Mouse (Mus musculus) A20 (cell line): ENCODE data around the gene Tnfrsf11a.
A peak's percentile ranks its signal among the peaks of the same experiment; 100 is the strongest.
"Not testable (repeated sequence)": the region's sequence is repeated elsewhere in the genome, so short reads cannot be mapped to it uniquely, and the experiment has no call there.

Experiments
- DNase-seq: peaks from one replicate; pipeline ENCODE4 v3.0.0-alpha.2; 2011; ENCODE audit warnings: low read depth, low spot score

Tnfrsf11a gene

DNA sequence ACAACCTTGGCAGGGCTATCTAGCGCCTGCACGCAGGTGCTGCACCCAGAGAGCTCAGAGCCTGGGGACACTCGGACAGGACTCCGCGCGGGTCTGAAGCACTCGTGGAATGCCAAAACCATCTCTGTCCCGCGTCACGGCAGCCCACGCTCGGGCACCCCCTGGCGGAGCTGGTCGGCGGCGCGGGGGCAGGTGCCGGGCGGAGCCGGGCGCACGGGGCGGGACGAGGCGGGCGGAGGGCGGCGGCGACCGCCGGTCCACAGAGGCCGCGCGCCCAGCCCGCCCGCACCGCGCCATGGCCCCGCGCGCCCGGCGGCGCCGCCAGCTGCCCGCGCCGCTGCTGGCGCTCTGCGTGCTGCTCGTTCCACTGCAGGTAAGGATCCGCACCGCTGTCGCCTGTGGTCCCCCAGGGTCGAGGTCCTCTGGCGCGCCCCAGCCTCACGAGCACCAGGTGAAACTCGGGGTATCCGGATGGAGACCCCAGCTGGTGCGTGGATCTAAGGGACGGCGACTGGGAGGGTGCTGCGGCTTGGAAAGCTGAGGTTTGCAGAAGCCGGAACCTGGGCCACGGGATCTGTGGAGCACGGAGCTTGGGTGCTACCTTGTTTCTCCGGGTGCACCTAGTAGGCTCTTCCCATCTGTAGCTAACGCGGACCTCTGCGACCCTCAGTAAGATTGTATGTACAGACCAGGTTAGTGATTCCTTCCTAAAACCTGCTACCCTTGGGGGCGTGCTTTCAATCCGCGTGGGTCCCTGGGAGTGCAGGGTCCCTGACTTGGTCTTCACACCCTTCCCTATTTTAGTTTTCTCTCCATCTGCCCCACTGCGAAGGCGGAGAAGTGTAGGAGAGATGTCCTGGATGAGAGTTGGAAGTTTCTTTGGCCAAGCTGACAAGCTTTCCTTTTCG, at the start of gene Tnfrsf11a:
Tnfrsf11a (plus strand) TSS at position 262 of the 908 bp plus-strand sequence.
- no peak for DNase-seq

DNA sequence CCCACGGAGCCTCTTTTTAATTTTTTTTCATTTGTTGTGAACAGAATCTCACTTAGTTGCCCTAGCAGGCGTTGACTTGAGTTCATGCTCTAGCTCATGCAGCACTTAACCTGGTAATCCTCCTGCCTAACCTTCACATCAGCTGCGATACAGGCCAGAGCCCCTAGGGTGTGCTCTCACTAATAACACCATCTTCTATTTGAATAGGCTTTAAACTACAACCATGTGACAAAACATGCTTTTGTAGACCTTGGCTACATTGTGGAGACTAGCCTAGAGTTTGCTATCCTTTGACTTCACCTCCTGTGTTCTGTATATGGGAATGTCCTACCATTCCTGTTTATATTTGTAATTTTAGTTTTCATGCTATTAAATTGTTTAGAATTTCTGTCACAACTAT, 45.2 kb upstream of the Tnfrsf11a start:
- DNase-seq = peak; percentile 30

DNA sequence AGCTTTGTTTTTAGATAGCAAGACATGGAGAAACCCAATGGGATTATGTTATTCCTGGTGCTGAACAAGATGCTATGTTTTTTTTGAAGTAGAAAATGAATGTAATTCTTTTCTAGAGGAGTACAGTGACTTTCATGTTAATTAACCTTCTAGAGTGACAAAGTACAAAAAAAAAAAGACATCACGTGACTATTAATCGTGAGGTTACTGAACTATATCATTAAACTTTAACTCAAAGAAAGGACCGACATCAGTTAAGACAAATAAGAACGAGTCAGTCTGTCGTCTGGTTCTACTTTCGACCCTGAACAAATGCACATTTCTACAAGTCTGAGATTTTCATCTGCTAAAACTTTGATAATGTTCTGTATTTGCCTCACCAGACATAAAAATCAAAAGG, 42.2 kb upstream of the Tnfrsf11a start:
- DNase-seq = no peak

DNA sequence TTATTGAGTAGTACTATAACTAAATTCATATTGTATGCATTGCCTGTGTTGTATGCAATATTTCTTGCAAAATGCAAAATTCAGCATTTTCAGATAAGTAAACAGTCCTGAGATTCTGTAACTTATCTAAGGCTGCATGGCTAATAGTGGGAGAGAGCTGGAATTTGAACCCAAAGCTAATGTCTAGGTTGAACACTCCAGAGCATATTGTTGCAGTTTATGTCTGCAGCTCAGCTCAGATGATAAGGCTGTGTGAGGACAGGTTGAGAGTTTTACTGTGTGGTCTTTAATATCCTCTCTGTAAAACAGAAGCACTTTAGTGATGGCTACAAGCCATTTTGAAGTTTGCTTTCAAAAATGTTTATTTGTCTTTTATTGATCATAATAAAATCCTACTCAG, 41.0 kb upstream of the Tnfrsf11a start:
- DNase-seq = no peak

DNA sequence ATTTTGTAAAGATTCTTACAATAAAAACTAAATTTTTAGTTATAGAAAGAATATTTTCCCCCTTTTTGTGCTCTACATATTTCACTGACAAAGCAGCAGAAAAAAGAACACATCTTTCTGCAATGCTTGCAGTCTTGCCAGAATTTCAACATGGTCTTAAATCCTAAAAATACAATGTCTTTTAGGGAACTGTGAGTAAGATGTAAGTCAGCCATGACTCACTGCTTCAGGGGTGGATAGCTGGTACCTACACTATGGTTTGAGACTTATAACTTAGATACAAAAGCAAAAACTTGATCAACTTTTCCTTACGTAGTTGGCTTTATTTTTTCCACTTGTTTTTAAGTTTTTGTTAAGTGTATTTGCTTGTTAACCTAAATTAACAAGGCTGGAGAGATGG, 38.0 kb upstream of the Tnfrsf11a start:
- no peak for DNase-seq

DNA sequence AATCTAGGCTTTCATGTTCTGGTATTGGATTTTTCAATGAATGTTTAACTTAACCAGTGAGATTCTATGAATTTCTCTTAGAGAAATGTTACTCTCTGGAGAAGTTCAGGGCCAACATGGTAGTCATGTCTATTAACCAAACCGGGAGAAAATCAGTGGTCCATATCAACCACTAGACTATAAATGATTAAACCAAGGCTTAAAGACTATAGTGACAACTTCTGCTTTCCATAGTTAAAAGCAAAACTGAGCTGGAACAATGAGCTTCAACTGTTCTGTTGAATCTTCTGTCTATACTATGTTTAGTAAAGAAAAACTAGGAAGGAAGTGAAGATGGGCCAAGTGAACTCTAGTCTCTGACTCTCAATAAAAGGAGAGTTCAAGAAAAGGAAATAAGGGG, 34.1 kb upstream of the Tnfrsf11a start:
- DNase-seq = no peak

DNA sequence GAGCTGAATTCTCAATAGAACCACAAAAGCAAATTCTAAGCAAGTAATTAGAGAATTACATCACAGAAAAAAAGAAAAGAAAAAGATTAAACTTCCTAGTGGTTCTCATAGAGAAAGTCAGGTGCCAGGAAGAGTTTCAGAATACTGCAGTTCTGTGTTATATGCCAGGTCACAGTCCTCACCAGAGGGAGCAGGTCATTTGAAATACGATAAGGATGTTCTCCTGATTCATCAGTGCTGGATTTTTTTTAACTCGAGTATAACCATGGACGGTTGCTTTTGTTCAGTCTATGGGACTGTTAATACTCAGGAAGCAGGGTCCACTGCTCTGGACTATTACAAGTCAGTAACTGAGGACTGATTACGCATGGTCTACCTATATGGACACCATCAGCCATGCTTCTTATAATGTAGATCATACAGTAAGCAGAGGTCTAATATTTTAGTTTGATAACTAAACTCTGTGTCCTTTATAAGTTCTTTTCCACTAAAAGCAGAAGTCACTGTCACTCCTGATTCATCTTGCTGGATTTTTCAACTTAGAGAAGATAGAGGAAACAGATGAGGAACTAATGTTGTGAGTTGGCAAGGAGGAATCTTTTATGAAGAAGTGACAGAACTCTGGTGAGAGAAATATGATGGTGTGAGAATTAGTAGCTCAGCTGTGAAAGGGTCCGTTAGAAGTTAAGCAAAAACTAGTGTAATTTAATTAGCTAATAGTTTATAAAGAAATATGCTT, 33.5 kb upstream of the Tnfrsf11a start:
- DNase-seq = no peak

DNA sequence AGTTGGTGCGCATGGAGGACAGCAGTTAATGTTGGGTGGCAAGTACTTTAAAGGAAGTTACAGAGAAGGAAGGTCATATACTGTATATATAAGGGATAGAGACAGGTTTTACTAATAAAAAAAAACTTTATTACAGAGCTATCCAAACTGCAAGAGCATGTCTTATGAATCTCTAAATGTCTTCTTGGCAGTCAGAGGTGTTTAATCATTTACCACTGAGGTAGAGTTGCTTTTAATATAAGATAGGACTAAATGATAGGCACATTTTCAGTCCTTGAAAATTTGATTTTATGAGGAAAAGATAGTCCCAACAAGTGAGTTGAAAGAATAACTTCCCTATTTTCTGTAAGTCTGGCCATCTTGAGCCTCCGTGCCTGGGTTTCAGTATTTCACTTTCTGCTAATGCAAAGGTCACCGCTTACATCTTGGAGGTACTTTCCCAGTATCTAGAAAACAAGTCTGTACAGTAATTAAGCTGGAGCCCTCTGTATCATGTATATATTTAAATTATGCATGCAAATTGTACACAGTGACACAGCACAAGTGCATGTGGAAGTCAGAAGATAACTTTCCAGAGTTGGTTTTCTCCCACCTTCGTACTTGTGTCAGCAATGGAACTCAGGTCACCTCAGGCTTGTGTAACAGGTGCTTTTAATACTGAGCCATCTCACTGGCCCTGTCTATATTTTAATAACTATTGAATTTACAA, 32.3 kb upstream of the Tnfrsf11a start:
- DNase-seq = no peak

DNA sequence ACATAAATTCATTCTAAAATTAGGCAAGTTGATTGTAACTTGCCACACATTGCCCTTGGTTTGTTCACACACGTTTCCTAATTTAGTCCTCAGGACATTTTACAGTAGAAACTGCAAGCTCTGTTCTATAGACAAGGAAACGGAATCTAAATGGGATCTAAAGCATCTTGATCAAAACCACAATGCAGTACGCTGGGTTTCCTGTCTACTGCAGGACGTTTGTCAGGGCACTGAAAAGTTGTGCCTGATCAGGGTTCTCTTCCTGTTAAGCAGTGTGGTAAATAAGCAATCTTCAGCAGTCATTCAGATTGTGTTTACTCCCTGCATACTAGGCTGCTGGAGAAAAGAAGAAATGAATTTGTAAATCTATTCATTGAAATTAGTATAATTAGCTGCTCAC, 28.3 kb upstream of the Tnfrsf11a start:
- no peak for DNase-seq

DNA sequence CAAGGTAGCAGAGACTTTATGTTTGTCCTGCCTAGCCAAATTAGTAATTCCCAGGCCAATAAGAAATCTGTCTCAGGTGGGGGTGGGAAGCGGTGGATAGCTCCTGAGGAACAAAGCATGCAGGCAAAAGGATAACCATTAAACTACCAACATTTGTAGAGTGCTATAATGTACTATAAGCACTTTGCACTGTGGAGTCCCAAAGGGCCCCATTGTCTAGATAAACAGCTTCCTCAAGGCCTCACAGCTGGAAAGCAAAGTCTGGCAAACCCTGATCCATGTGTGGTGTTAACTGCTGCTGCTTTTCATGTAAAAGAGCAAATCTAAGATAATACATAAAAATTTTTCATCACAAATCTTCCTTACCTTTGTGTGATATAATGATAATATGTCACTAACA, 27.6 kb upstream of the Tnfrsf11a start:
- no peak for DNase-seq

DNA sequence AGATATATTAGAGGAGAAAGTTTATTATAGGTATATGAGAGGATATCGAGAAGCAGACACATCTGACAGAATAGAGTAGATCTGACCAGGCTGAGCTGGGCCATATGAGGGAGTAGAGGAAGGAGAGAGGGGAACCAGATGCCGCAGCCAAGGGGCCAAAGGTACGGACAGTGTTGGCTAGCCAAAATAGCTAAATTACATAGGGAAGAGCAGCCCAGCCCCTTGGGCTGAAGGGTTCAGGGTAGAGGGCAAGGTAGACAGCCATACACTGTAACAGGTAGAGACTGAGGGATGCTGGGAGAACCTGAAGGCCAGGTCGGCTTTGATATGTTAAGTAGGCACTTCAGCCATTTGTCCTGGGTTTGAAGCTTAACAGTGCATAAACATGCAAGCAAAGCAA, 21.7 kb upstream of the Tnfrsf11a start:
- no peak for DNase-seq

DNA sequence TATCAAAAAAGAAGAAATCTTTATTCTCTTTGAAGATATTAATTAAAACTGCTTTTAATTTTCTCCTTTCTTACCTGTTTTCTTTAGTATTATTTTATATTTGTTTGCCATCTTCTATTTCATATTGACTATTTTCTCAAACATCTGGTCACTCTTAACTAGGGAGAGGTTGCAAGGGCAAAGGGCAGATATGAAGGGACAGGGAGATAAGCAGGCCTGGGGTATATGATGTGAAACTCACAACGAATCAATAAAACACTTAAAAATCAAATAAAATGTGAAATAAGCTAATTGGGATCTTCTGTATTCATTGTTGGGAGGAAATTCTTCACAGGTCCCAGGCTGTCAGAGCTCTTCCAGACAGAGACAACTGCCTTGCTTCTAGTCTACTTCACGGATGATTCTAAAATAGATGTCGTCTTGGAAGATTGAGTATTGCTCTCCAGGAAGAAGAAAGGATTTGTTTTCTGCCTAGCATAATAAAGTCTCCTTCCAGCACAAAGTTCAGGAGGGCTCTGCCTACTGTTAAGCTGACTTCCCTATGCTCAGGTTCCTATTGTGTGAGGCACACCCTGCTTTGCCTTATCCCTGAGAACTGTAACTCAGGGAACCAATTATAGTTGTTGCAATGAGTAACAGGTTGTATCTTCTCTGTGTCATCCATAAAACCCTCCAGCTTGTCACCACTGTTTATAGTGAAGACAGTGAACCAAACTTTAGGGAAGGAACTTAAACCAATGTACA, 20.9 kb upstream of the Tnfrsf11a start:
- no peak for DNase-seq

DNA sequence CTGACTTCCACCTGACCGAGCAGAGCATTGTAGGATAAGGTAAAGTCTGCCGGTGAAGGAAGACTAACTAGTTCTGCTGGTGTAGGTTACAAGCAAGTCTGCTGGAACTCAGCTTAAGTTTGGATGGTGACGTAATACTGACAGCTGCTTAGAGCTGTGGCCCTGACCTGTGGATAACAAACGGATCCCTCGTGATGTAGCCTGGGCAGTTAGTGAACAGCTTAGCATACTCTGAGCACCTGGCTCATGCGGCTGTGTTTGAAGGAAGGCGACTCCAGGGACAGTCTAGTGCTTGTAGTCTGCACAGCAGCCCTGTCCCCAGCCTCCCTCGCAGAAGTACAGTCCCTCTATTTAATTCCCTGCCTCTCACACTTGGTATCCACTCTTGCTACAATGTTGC, 14.9 kb upstream of the Tnfrsf11a start:
- no peak for DNase-seq

DNA sequence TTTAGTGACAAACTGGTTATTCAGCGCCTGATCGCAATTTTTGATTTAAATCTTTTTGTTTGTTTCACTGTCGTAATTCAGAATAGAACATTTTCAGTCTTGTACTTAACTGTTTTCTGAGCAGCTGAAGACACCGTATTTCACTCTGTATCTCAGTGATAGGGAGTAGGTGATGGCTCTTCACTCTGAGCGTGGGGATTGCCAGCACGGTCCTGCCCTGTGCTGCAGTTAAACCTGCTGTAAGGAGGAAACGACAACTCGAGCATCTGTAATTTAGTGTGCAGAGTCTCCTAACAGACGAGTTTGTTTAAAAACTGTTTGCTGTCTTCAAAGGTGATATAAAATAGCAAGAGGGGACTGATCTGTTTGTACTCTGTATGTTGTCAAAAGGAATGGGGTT, 14.4 kb upstream of the Tnfrsf11a start:
- DNase-seq = not testable (repeated sequence)

DNA sequence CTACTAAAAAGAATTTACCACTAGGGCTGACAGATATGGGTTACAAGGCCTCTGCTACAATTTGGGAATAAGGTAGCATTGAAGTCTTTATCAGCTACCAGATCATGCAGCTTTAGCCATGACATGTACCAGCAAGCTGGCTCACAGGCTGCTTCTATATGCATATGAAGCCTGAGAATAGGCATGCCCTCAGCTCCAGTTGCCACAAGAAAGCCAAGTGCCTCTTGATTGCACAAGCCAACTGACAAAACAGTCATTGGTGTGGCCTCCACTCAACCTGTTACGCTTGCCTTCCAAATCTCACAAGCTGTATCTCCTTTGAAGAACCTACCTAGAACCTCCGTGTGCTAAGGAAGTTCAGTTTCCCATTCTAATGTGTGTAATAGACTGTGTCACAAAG, 12.1 kb upstream of the Tnfrsf11a start:
- no peak for DNase-seq

DNA sequence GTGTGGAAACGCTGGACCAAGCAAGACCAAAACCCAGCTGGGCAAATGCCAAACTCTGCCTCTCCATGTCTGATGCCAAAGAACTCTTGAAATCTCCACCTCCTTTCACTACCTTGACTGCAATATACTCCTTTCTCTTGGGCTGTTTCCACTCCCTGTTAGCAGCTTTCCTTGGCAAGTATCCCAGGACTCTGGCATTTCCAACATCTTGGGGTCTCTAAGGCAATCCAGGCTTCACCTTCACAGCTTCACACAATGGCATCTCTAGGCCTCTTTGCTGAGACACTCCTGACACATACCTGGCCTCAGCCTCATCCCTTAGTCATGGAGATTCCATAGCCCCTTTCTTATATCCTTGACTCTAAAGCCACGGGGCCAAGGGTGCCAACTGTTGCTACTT, 9.8 kb upstream of the Tnfrsf11a start:
- DNase-seq = no peak

DNA sequence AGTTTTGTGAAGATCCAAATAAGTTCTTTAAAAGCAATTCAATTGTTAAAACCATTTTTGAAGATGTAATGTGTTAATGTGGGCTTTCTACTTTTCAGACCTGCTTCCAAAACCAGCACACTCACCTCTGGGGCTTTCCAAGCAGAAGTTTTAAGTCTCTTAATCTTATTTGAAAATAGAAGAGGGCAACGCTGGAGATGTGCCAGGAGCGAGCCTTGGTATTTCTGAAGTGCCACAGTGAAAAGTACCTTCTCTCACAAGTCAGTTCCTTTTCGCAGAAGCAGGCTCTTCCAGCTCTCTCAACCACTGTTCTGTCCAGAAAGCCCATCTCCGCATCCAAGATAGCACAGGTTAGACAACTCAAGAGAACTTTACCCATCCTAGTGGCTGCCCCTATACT, 4.1 kb upstream of the Tnfrsf11a start:
- DNase-seq = no peak

DNA sequence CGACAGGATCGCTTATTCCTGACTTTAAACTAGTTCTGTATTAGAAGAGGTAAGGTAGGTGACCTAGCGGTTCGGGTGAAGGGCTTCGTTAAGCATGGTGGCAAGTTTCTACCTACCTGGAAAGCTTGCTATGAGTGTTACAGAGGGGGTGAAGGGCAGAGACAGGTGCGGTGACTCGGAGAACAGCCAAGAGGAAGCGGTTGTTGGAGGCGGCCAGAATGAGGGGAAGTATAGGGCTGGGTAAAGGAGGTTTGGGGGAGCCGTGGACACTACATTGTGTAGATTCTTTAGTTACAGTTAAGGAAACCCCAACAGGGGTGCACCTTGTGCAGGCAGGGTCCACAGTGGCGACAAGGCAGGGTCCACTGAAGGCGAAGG, 450 bp upstream of the Tnfrsf11a start:
- no peak for DNase-seq

DNA sequence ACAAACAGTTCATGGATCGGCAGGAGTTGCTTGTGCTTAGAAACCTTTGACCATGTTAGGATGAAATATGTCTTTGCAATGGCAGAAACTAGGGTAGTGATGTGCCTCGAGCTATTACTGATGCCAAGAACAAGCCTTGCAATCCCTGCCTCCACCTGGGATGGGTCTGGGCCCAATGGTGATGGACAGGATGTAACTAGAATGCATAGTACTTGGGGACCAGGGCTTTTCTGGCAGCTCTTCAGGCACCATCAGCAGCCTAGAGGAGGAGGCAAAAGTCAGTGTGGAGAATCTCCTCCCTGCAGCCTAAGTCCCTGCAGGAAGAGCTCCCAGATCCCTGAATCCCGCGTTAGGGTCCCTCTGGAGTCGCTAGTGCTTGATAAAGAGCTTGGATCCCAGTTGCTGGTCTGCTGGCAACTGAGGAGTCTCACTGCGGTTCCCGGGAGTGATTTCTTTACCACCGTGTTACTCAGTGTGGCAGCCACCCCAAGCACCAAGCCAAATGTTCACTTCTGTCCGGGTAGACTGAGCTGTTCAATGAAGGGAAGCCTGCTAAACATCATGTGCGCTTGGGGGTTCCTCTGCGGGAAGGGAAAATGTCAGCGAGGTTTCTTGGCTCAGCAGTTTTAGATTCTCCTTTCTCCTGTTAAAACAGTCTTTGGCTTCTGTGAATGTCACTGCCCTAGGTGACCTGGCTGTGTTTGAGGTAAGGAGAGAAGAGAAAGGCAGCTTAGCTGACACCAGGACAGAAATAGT, 1.1 kb downstream of the Tnfrsf11a start:
- no peak for DNase-seq

DNA sequence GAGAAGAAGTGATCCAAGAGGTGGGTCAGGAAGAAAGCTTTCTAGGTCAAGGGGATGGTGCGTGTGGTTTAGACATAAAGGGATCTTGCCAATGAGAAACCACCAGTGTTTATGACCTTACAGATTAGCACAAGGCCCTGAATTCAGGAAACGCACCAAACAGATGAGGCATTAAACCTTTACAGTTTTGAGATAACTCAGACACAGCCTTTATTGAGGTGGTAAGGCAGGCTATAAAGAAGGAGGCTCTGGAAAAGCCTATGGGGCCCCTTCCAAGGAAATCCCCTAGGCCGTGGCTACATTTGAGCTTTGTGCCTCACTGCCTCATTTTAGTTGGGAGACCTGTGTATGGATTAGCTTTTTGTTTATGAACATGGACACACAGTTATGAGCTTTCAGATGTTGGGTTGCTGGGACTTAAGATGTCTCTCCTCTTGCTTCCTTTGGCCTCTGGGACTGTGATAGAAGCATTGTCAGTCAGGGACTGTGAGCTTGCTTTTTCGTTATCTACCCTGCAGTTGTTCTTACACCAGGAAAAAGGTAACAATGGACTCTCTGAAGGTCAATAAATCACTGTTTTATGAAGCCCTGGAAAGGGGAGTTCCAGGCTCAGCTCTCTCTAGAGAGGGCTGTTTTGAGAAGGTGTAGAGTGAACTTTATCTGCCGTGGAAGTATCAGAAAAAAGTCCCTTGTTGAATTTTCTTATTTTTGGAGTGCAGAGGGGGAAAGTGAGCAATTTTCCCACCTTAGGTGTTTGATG, 3.9 kb downstream of the Tnfrsf11a start:
- DNase-seq = no peak
